Mouse (Mus musculus) midbrain, embryonic 15.5 days (tissue): Measurements from ENCODE around the gene Dcakd. TPM values are rescaled to one million over a fixed set of nuclear protein-coding genes. Genes with fewer than 3 reads are reported as not detected.
"Not testable (repeated sequence)": the region's sequence is repeated elsewhere in the genome, so short reads cannot be mapped to it uniquely, and the experiment has no call there.

Source experiments
- ATAC-seq: fragments of 200-750 bp; cut with Nextera tagmentation; replicated peaks from 2 replicates; pipeline ENCODE4 v1.8.0; 2017; ENCODE audit warnings: moderate TSS enrichment
- H3K27ac ChIP-seq: fragments of 300-500 bp; sonication (generic); 2 replicates; pipeline ENCODE4 v1.5.1; 2015; ENCODE audit warnings: mild to moderate bottlenecking, inconsistent platforms
- H3K27me3 ChIP-seq: fragments of 300-500 bp; sonication (generic); replicated peaks from 2 replicates; pipeline ENCODE4 v1.6.1; 2015; ENCODE audit warnings: inconsistent platforms
- H3K36me3 ChIP-seq: fragments of 300-500 bp; sonication (generic); replicated peaks from 2 replicates; pipeline ENCODE4 v1.6.1; 2015; ENCODE audit warnings: inconsistent platforms
- H3K4me1 ChIP-seq: fragments of 300-500 bp; sonication (generic); 2 replicates; pipeline ENCODE4 v1.6.1; 2015; ENCODE audit warnings: inconsistent platforms
- H3K4me2 ChIP-seq: fragments of 300-500 bp; sonication (generic); 2 replicates; pipeline ENCODE4 v1.6.1; 2015; ENCODE audit warnings: inconsistent platforms, mild to moderate bottlenecking, moderate library complexity
- H3K4me3 ChIP-seq: fragments of 300-500 bp; sonication (generic); 2 replicates; pipeline ENCODE4 v1.5.1; 2015; ENCODE audit warnings: mild to moderate bottlenecking, inconsistent platforms
- H3K9ac ChIP-seq: fragments of 300-500 bp; sonication (generic); 2 replicates; pipeline ENCODE4 v1.6.1; 2015; ENCODE audit warnings: mild to moderate bottlenecking, inconsistent platforms
- H3K9me3 ChIP-seq: fragments of 300-500 bp; sonication (generic); 2 replicates; pipeline ENCODE4 v1.6.1; 2016; ENCODE audit warnings: inconsistent platforms
- WGBS: fragments of 180-500 bp; shearing (Covaris S2); methylation state at CpG from one replicate; pipeline ENCODE4 v1.1.7; 2015; ENCODE audit warnings: mixed read lengths; 5-methylcytosine and 5-hydroxymethylcytosine counted together
- polyA plus RNA-seq: library from polyadenylated mRNA; unstranded; fragments of >200 nt; fragmentation: Nextera tagmentation; extraction: Ambion mirVana; gene quantifications from 2 replicates; pipeline ENCODE4 v1.2.1, GENCODE M21; 2015

Dcakd gene
- polyA plus RNA-seq, 1 experiment from 2014 or later: 184 TPM

DNA sequence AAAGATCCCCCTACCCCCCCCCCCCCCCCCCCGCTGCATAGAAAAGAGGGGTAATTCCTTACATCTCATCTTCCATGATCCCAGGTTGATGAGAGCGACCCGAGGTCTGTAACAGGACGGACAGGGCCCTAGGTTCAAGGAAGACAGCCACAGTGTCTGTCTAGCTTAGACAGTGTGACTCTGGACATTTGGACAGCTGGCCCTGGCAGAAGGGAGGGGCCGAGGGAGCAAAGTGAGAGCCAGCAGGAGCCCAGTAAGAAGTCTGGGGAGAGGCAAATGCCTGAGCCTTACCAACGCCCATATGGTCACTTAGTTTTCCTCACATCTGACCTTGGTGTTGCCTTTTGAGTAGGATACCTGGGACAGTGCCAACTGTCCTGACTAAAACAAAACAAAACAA, 43.0 kb downstream of the Dcakd start:
- 55% methylated on average over 6 of the region's 6 CpGs for WGBS
- ATAC-seq: no peak
- peaks cover 12% of the 10 kb centered on the region for H3K27me3 ChIP-seq
- peaks cover 11% of the 10 kb centered on the region for H3K4me1 ChIP-seq
- no peak overlapping the region for H3K4me2 ChIP-seq
- no peak overlapping the region for H3K27ac ChIP-seq
- no peak overlapping the region for H3K9ac ChIP-seq
- H3K4me3 ChIP-seq: no peak overlapping the region
- no peaks in the 10 kb centered on the region for H3K36me3 ChIP-seq
- no peaks in the 10 kb centered on the region for H3K9me3 ChIP-seq

DNA sequence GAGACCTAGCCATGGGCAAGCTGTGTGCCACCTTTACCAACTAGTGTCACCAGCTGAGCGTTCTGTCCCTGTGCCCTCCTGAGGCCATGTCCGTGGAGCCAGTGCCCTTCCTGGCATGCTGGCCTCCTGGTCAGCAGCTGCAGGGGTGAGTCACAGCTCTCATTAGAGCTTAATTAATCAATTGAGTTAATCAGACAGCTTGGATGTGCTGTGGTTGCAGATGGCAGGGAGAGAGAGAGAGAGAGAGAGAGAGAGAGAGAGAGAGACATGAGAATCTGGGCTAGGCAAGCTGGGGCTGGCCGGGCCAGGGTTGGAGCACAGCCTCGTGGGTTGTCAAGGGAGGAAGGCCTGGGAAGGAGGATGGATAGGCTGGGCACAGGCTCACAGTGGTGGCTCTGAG, 43.5 kb downstream of the Dcakd start:
- Histone ChIP-seq H3K4me3 (no peak overlapping the region), H3K36me3 (no peaks in the 10 kb centered on the region), H3K4me2 (no peak overlapping the region), H3K9me3 (no peaks in the 10 kb centered on the region), H3K9ac (no peak overlapping the region), H3K27ac (no peak overlapping the region), H3K4me1 (peaks cover 5% of the 10 kb centered on the region), H3K27me3 (peaks cover 11% of the 10 kb centered on the region)
- no peak for ATAC-seq
- 41% methylated on average over 4 of the region's 4 CpGs for WGBS

DNA sequence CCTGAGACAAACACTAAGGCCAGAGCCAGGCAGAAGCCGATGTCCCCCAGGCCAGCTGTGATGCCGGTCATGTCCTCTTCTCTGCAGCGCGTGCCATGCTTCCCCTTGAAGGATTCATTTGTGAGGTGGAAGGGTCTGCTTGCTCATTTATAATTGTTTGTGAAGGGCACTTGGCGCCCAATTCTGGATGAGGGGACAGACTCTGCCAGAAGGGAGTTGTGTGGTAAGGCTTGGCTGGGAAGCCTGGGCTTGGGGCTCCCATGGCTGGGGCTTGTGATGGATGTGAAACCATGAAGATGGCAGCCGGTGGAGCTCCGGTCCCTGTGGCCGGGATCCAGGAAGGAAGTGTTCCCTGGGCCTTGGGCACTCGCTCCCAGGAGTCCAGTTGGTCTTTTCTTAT, 44.0 kb downstream of the Dcakd start:
- Histone ChIP-seq H3K9ac (no peak overlapping the region), H3K4me3 (no peak overlapping the region), H3K4me2 (no peak overlapping the region), H3K27me3 (peaks cover 6% of the 10 kb centered on the region), H3K27ac (no peak overlapping the region), H3K9me3 (no peaks in the 10 kb centered on the region), H3K4me1 (0 out of 2 replicates have a peak, but pooled peaks cover 2% of the 10 kb centered on the region), H3K36me3 (no peaks in the 10 kb centered on the region)
- 82% methylated on average over 9 of the region's 9 CpGs for WGBS
- ATAC-seq: no peak

DNA sequence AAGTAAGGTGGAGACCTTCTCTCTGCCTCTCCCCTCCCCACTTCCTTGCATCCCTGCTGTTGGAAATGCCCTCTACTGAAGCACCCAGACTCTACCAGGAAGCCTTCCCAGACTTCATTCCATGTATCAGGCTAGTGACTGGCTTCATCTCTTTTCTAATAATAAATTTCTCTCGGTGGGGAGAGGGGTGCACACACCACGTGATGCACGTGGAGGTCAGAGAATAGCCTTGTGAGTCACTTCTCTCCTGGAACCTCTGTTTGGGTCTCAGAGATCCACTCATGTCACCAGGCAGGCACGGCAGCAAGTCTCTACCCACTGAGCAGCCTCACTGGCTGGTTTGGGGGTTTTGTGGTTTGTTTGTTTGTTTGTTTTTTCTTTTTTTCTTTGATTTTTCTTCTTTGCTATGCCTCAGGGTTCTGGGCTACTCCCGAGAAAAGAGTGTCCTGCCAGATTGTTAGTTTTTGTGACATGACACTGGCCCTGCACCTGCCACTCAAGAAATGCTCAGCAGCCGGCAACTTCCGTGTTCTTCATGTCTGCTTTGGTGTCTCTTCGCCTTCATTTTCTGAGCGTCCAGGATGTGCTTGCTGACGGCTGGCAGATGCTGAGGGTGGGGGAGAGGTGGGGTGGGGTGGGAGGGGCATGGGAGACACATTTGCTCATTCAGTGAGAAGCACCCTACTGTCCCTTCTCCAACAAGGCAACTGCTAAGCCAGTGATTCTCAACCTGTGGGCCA, 46.8 kb downstream of the Dcakd start:
- WGBS: 64% methylated on average over 10 of the region's 10 CpGs
- H3K4me1 ChIP-seq: no peaks in the 10 kb centered on the region
- no peak overlapping the region for H3K4me2 ChIP-seq
- no peak overlapping the region for H3K9ac ChIP-seq
- H3K4me3 ChIP-seq: no peak overlapping the region
- H3K27me3 ChIP-seq: no peaks in the 10 kb centered on the region
- H3K9me3 ChIP-seq: no peaks in the 10 kb centered on the region
- no peak overlapping the region for H3K27ac ChIP-seq
- no peak for ATAC-seq
- no peaks in the 10 kb centered on the region for H3K36me3 ChIP-seq

DNA sequence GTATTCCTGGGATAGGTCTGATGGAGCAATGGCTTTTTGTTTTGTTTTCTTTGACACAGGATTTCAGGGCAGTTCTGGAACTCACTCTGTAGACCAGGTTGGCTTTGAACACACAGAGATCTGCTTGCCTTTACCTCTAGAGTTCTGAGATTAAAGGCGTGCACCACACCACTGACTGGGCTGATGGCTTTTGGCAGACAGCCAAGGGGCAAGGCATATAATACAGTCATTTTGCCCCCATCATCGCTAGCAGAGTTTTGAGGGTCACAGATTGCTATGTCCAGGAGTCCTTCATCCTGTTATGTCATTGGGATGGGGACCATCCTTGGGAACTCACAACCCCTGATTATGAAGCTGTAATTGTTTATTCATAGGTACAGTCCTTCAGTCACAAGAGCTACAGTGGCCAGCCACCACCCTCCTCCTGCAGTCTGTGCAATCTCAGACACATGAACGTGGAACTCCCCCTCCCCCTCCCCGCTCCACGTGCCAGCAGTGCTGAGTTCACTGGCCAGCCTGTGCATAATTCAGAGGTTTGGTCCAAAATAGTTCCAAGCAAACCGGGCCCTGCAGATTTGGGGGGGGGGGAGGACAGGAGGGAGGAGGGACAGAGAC, 50.0 kb downstream of the Dcakd start:
- H3K36me3 ChIP-seq: no peaks in the 10 kb centered on the region
- 48% methylated on average over 6 of the region's 6 CpGs for WGBS
- no peak overlapping the region for H3K4me2 ChIP-seq
- H3K9ac ChIP-seq: no peak overlapping the region
- H3K4me1 ChIP-seq: no peaks in the 10 kb centered on the region
- H3K27me3 ChIP-seq: no peaks in the 10 kb centered on the region
- ATAC-seq: no peak
- no peak overlapping the region for H3K4me3 ChIP-seq
- H3K27ac ChIP-seq: no peak overlapping the region
- H3K9me3 ChIP-seq: no peaks in the 10 kb centered on the region

DNA sequence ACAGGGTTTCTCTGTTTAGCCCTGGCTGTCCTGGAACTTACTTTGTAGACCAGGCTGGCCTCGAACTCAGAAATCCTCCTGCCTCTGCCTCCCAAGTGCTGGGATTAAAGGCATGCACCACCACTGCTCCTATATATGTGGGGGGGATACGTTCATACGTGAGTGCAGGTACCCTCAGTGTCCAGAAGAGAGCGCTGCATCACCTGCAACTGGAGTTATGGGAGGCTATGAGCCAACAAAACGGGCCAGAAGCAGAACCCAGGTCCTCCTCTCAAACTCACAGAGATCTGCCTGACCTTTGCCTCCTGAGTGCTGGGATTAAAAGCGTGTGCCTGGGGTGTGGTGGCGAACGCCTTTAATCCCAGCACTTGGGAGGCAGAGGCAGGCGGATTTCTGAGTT, 52.2 kb downstream of the Dcakd start:
- ATAC-seq, H3K4me2 ChIP-seq, H3K9me3 ChIP-seq, H3K9ac ChIP-seq, H3K36me3 ChIP-seq, H3K27me3 ChIP-seq, H3K4me1 ChIP-seq, H3K27ac ChIP-seq, H3K4me3 ChIP-seq: not testable (repeated sequence)
- WGBS: 83% methylated on average over 9 of the region's 9 CpGs

DNA sequence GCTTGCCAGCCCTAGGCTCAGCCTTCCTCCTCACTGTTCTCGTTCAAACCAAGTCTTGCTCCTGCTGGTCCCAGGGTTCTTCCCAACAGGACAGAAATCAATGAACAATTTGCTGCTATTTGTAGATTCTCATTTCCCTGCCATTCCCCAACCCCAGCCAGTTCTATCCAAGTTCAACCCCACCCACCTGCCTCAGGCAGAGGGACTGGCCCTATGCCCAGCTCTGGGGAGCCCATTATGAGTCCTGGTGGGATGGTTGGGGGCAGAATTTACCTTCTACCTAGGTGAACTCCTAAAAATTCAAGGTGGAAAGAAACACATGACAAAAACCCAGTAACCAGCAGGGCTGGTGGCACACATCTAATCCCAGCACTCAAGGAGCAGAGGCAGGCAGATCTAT, 55.8 kb downstream of the Dcakd start:
- no peak overlapping the region for H3K27ac ChIP-seq
- H3K4me3 ChIP-seq: no peak overlapping the region
- no peak for ATAC-seq
- no peaks in the 10 kb centered on the region for H3K9me3 ChIP-seq
- 0 out of 2 replicates have a peak, but pooled peaks cover 5% of the 10 kb centered on the region for H3K4me1 ChIP-seq
- H3K4me2 ChIP-seq: no peak overlapping the region
- H3K9ac ChIP-seq: no peak overlapping the region
- H3K27me3 ChIP-seq: no peaks in the 10 kb centered on the region; the same call in 1 of the 2 replicates
- H3K36me3 ChIP-seq: no peaks in the 10 kb centered on the region
- WGBS: 48% methylated on average over 1 of the region's 1 CpGs

DNA sequence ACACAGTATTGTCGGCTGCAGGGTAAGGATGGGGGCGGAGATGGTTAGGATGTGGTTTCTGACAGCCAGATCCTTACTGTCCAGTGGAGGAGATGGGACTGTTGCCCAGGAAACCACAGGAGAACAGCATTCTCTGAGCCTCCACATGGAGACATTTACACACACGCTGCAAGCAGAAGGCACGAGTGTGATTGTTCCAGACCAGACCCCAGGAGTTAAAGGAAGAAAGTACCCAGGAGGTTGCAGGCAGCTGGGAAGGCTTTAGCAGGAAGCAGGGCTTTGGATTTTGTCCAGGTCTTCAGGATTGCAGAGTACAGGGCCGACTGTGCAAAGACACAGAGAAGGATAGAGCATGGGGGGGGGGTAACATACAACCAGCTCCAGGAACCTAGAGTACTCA, 56.5 kb downstream of the Dcakd start:
- 43% methylated on average over 5 of the region's 5 CpGs for WGBS
- ATAC-seq: no peak
- H3K27ac ChIP-seq: no peak overlapping the region
- no peaks in the 10 kb centered on the region; the same call in 1 of the 2 replicates for H3K27me3 ChIP-seq
- no peak overlapping the region for H3K9ac ChIP-seq
- no peaks in the 10 kb centered on the region for H3K9me3 ChIP-seq
- H3K4me1 ChIP-seq: 0 out of 2 replicates have a peak, but pooled peaks cover 5% of the 10 kb centered on the region
- H3K4me3 ChIP-seq: no peak overlapping the region
- H3K36me3 ChIP-seq: no peaks in the 10 kb centered on the region
- H3K4me2 ChIP-seq: no peak overlapping the region

DNA sequence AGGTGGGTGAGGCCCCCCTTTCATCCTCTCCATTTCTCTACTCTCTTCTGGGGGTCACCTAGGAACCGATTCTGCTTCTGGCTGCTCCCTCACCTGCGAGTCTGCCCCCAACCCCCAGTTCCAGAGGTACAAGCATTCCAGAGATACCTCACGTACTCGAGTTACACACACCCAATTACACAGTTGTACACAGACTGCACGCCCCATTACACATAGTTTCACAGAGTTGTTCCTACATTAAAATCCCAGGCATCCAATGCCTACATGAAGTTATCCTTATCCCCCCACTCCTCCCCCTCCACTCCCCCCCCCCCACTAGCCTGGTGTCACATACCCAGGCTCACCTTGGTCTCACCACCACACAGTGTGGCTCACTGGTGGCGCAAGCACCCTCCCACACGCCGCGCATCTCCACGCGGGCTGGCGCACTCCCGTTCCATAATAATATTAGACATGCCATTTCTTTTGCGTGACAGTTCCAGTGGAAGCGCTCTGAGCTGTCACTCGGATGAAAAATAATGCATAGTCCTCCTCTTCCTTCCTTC, 63.5 kb downstream of the Dcakd start:
- no peak overlapping the region for H3K9ac ChIP-seq
- ATAC-seq: peak; percentile 57; the same call in 1 of the 2 replicates
- WGBS: 63% methylated on average over 16 of the region's 16 CpGs
- peaks cover 21% of the 10 kb centered on the region for H3K4me1 ChIP-seq
- no peaks in the 10 kb centered on the region for H3K9me3 ChIP-seq
- no peak overlapping the region for H3K4me3 ChIP-seq
- no peaks in the 10 kb centered on the region for H3K27me3 ChIP-seq
- no peak overlapping the region for H3K4me2 ChIP-seq
- H3K36me3 ChIP-seq: no peaks in the 10 kb centered on the region
- H3K27ac ChIP-seq: peak overlapping the region; percentile 53

DNA sequence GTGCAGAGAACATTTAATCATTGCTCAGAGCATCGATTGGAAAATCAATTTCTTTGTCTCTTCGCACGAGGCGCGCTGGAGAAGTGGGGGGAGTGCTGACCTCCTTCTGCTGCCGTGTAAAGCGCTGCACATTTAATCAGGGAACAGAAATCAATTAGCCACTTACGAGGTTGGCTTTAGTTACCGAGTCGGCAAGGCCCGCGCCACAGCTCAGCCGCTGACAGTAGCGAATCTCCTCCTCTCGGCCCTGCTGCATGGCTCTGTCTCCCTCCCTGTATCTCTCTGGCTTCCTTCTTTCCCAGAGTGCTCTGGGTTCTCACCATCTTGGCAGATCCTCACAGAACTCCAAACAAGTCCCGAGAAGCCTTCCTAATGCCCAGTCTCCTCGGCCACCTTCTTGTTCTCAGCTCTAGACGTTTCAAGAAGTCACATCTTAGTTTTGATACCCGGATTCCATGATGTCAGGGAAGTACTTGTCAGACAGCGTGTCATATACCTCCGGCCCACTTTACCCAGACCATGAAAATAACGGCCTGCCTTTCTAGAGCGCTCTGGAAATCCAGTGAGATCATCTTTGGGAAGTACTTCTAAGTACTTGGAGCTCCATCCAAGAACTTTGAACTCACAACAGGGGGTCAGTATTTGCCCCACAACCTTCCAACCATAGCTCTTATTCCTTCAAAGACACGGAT, 64.1 kb downstream of the Dcakd start:
- Histone ChIP-seq H3K27ac (peak overlapping the region; percentile 53), H3K9ac (0 out of 2 replicates have a peak overlapping the region, but pooled peaks have one; percentile 0), H3K9me3 (no peaks in the 10 kb centered on the region), H3K4me1 (peaks cover 21% of the 10 kb centered on the region), H3K27me3 (no peaks in the 10 kb centered on the region), H3K4me2 (peak overlapping the region; percentile 36), H3K4me3 (no peak overlapping the region), H3K36me3 (no peaks in the 10 kb centered on the region)
- 17% methylated on average over 24 of the region's 24 CpGs for WGBS
- peak; percentile 70 for ATAC-seq

DNA sequence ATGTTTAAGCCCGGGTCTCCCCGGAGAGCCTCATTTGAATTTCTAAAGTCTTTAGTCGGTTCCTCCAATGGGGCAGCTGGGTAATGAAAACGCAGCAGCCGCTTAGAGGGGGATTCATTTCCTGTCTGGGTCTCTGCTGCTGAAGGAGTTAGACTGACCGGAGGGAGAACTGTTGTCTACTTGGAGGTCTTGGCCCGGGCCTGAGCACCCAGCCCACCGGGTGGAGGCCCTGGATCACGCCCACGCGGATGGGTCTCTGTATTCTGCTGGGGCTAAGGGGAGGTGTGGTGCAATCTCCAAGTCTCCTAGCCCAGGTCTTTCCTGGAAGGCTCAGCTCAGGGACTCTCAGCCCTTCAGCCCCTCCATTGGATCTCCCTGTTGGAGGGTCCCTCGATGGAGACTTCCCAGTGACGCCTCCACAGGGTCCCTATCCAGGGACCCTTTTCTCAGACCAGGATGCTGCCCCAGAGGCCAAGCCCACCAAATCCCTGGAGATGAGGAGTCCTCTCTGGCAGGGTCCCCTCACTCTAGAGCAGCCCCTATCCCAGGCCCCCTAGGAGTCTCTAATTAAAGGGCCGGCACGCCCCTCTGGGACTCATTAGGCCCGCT, 64.8 kb downstream of the Dcakd start:
- under 1% methylated on average over 16 of the region's 16 CpGs for WGBS
- ATAC-seq: peak; percentile 62
- Histone ChIP-seq H3K9ac (0 out of 2 replicates have a peak overlapping the region, but pooled peaks have one; percentile 0), H3K27me3 (no peaks in the 10 kb centered on the region), H3K9me3 (no peaks in the 10 kb centered on the region), H3K4me3 (no peak overlapping the region), H3K36me3 (no peaks in the 10 kb centered on the region), H3K4me2 (peak overlapping the region; percentile 36), H3K4me1 (peaks cover 21% of the 10 kb centered on the region), H3K27ac (peak overlapping the region; percentile 53)

DNA sequence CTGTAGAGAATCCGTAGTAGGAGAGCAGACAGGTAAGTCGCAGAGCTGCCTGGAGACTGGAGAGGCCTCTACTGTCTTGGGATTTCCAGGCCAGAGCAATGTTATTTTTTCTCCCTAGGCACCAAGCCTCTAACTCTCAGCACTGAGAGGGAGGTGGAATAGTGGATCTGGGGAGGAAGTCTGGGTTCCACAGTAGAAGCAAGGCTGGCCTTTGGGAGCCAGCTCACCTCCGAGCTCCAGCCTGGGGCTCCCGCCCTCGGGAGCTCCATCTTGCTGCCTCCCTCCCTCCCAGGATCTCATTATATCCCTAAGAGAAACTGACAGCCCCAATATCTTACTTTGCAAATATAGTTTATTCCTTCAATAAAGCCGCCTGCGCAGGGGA, 65.3 kb downstream of the Dcakd start:
- H3K4me3 ChIP-seq: no peak overlapping the region
- 0 out of 2 replicates have a peak, but pooled peaks have one; percentile 12 for ATAC-seq
- H3K9me3 ChIP-seq: no peaks in the 10 kb centered on the region
- H3K36me3 ChIP-seq: no peaks in the 10 kb centered on the region
- H3K4me2 ChIP-seq: peak overlapping the region; percentile 36
- WGBS: 14% methylated on average over 7 of the region's 7 CpGs
- 0 out of 2 replicates have a peak overlapping the region, but pooled peaks have one; percentile 0 for H3K9ac ChIP-seq
- H3K27me3 ChIP-seq: no peaks in the 10 kb centered on the region
- peaks cover 22% of the 10 kb centered on the region for H3K4me1 ChIP-seq
- peak overlapping the region; percentile 53 for H3K27ac ChIP-seq
